Mouse (Mus musculus): Measurements from ENCODE around the gene Srsf1.

The Srsf1 gene

DNA sequence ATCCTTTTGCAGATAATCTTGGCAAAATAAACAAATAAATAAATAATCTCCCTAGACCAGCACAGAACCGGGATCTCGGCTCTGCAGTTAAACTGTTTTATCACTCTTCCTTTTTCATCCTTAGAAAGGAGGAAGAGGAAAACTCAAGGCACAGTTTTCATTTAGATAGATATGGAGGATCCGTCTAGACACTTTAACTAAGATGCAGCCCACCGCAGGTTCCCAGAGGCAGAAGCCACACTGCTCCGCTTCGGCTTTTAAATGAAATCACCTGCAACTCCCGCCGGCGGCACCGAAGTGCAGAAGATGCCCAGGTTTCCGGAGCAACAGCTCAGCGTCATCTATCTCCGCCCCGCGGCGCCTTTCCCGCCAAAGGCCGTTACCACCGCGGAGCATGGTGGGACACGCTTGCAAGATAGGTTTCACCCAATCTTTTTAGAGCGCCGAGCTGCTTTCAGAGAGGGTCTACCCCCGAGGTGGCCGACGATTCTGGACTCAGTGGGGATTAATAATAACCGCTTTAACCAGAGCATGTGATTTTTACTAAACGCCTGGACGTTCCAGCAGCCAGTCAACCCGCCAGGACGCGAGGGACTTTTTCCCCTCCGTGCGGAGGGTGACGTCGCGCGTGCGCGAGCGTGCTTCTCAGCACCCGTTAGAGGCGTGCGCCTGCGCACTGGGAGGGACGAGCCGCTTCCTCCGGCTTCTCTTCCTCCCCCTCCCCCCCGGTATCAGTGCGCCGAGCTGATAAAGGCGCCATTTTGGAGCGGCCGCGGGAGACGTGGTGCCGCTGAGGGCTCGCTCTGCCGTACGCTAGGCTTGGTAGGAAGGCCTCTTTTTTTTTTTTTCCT is at the start of gene Srsf1:
Gene Srsf1 (plus strand): TSS at position 430 of the 851 bp plus-strand sequence.
- DNase-seq: peak; percentile 99 to 100

DNA sequence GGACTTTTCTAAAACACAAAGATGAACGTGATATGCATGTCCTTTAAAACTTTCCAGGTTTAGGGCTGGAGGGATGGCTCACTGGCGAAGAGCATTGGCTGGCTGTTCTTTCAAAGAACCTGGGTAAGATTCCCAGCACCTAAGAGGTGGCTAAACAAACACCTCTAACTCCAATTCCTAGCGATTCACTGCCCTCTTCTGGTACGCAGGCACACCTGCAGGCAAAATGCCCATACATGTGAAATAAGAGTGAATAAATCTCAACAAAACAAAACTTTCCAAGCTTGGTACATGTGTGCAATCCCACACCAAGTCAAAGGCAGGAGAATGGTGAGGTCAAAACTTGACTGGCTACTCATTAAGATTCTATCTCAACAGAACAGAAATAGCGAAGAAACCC is 47.4 kb upstream of the Srsf1 start:
- no peak for DNase-seq

- no peak for DNase-seq
Observed at GRCm38 (mm10) chr11:88002738-88003137, 44.4 kb upstream of the Srsf1 start.

- DNase-seq: no peak
Observed at GRCm38 (mm10) chr11:88004123-88004522, 43.0 kb upstream of the Srsf1 start.

DNA sequence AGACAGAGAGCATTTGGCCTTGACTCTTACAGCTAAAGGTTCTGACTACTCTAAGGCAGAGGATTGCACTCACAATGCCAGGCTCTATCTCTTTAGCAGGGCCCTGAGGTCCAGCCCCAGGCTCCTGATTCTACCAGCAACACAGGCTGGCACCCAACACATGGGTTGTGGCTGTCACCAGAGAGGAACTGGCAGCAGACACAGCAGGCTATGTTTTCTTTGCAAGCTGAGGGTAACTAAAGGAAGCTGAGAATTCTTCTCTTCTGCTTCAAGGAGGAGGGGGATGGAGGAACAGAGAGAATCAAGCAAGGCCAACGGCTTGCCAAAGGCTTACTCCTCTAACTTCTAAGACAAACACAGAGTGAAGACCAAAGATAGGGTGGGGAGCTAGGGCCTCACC is 38.5 kb upstream of the Srsf1 start:
- no peak for DNase-seq

GRCm38 (mm10) chr11:88009542-88010190 is 37.5 kb upstream of the Srsf1 start:
- DNase-seq: peak; percentile 18 to 41

GRCm38 (mm10) chr11:88011208-88011913 is 35.8 kb upstream of the Srsf1 start:
- no peak for DNase-seq

DNA sequence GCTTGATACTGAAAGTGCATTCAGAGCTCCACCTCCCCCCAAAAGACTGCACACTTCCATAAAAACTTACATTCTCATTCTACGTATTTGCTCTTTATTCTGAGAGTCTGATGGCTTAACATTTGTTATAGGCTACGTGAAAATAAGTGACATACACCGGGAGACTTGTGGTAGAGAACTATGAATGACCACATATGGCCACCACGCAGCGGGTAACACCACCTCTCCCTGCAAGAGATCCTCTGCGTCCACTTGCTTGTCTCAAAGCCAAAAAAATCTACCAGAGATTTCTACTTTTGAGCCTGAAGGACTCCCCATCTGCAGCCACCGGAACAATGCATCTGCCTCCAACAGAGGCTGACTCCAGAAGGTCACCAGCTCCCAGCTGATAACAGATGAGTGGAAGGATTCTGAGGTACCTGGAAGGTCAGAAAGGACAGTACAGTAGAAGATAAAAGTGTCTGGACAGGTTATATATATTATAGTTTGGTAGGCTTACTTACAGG is 35.2 kb upstream of the Srsf1 start:
- DNase-seq: no peak

- DNase-seq: no peak
Observed at GRCm38 (mm10) chr11:88012621-88013244, 34.4 kb upstream of the Srsf1 start.

DNA sequence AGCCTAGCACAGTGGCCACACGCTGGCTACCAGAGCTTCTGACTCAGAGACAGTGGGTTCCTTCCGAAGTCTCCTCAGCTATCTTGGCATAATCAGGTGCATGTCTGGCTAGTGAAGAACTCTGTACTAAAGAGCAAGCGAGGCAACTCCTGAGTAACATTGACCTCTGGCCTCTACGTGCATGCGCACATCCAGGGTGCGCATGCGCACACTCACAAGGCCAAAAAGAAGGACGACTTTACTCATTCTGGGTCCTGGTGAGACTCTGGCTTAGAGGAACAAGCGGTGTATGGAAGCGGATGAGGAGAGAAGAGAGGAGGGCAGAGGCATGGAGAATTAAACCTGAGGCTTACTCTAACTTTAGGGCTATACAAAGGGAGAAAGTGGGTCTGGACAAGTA is 33.5 kb upstream of the Srsf1 start:
- no peak for DNase-seq

DNA sequence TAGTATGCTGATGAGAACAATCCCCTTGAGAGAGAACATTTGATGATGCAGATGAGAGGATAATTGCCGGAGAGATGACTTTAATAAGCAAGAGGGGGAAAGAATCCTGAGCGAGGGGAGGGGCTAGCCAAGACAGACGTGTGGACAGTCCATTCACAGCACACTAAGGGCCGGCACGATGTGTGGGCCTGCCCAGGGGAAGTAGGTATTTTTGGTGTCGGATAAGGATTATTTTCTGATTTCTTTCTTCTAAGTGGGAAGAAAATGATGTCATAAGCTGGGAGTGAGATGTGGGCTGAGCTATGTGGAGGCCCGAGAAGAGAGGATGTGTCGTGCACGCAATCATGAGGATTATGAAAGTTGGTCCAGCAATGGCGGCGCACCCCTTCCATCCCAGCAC is 32.0 kb upstream of the Srsf1 start:
- DNase-seq: no peak

GRCm38 (mm10) chr11:88015795-88016194 is 31.4 kb upstream of the Srsf1 start:
- DNase-seq: no peak

DNA sequence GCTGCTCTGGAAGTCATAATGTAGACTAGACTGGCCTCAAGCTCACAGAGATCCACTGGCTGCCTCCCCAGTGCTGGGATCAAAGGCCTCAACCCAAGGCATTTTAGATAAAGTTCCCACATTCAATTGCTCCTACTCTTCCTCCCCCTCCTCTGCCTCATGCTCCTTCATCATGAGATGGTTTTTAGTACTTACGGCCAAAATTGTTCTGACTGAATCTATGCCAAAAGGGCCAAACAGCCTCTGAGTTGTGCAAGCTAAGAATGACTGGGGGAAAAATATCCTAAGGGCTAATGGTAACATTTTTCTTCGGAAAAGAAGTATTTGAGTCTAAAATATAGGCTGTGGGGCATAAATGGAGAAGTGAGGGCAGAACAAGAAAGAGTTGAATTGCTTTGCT is 23.2 kb upstream of the Srsf1 start:
- DNase-seq: no peak

GRCm38 (mm10) chr11:88027391-88028035 is 19.7 kb upstream of the Srsf1 start:
- no peak for DNase-seq

- no peak for DNase-seq
Observed at GRCm38 (mm10) chr11:88028193-88028684, 18.9 kb upstream of the Srsf1 start.

DNA sequence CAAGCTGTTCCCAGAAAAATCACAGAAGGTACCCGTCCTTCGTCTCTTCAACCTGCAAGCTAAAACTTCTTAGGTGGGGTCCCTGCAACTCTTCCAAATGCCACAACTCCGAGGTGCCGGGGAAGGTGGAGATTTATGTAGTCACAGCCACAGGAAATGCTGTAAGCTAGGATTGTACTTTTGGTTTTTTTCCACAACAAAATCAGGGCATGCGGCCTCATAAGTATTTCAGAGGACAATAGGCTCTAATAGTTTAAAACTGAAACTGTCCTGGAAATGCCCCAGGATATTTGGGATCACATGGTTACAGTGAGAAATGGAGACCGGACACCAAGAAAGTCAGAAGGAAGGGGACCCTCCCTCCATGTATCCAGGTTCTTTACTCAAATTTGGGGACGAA is 17.0 kb upstream of the Srsf1 start:
- peak; percentile 34 to 56 for DNase-seq

GRCm38 (mm10) chr11:88030836-88031235 is 16.3 kb upstream of the Srsf1 start:
- no peak for DNase-seq

DNA sequence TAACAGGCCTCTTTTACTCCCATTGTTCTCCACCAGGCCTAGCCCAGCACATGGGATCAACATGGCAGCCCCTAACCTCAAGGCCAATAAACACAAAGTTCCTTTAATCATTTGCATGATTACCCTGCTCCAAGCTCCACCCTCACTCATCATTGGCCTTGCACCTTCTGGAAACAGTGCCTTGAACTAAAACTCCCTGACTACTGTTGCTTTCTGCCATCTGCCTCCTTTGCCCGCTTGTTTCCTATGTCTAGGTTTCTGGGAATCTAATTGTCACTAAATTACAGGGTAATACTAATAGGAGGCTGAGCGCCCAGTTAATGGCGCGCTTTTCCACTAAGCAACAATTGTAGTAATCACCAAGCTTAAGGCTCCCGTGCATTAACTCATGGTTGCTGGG is 15.4 kb upstream of the Srsf1 start:
- no peak for DNase-seq

DNA sequence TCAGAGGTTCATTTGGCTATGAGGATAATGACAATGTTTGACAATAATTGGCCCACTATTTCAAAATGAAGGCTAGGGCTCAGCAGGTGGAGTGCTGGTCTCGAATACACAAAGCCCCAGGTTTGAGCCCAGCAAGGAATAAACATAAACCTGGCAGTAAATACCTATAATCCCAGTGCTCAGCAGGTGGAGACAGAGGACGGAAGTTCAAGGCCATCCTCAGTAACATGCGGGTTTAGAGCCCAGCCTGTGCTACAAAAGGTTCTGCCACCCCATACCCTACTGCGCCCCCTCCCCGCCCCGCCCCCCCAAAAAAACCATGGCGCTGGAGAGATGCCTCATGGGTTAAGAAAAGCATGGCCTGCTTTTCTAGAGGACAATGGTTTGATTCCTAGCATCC is 11.2 kb upstream of the Srsf1 start:
- DNase-seq: no peak

- no peak for DNase-seq
Observed at GRCm38 (mm10) chr11:88036761-88037251, 10.4 kb upstream of the Srsf1 start.

DNA sequence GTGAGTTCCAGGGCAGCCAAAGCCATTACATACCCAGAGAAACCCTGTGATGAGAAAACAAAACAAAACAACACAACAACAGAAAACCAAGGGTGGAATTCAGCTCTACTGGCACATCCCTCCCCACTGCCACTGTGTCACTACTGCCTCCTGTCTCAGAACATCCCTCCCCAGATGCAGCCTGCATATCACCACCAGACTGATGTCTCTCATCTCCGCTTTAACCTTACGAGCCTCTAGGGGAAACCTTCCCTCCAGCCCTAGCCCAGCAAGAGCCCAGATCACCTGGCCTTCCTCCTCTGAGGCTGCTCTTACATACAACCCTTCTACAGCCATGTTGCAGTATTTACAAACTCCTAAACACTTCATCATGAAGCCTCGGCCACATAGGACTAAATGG is 9.8 kb upstream of the Srsf1 start:
- DNase-seq: no peak

- DNase-seq: no peak
Observed at GRCm38 (mm10) chr11:88039066-88039465, 8.1 kb upstream of the Srsf1 start.

Data from kidney, postnatal 25 days (tissue).